Mouse (Mus musculus) G1E (cell line): ENCODE results near the gene Spdya.

ENCODE experiments used
- CTCF ChIP-seq: IDR thresholded peaks from 2 replicates; pipeline ENCODE4 v1.5.1; 2012; ENCODE audit warnings: low read depth, low read length, inconsistent platforms, mixed read lengths
- GATA1 ChIP-seq: IDR thresholded peaks from 2 replicates; pipeline ENCODE4 v1.6.1; 2012; ENCODE audit warnings: borderline replicate concordance, low read length, inconsistent platforms, mixed read lengths
- GATA2 ChIP-seq: IDR thresholded peaks from 2 replicates; pipeline ENCODE4 v1.6.1; 2012; ENCODE audit warnings: low read depth, low read length, inconsistent platforms, borderline replicate concordance

DNA sequence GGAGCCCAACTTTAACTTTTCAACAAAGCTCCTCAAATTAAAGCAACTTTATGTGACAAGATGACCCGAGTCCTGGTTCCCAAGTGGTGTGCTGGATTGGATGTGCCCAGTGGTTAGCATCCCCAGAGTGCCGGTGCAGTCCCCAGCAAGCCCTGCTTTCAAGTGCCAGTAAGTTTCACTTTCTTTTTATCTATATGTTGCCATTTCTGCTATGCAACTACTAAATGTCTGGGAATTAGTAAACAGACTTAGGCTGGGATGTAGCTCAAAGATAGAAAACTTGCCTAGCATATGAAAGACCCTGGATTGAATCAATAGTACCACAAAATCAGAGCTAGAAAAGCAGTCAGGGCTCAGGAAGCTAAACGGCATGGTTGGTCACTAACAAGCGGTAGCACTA is 66.1 kb downstream of the Spdya start:
- TF ChIP-seq CTCF (no peak), GATA2 (no peak), GATA1 (no peak)
